Mouse (Mus musculus): ENCODE measurements at regions not wholly inside any gene's neighbourhood (a gene's known extent, or its start where the extent isn't known, plus 50 kb on each side); places are given as distances from the start of the nearest gene placed in this dataset.

GRCm38 (mm10) chr13:42619555-42620280 lies 60.7 kb upstream of the Phactr1 start:
- ATAC-seq = no peak
- WGBS = 94% methylated on average over 6 of the region's 6 CpGs
- H3K27me3 ChIP-seq (replicated peaks; ENCODE audit: control insufficient read depth, insufficient read depth, low read length) = no peaks in the 10 kb centered on the region

GRCm38 (mm10) chr13:42623491-42623890 lies 56.9 kb upstream of the Phactr1 start:
- H3K27ac ChIP-seq (ENCODE audit: low read depth, low read length) = no peak overlapping the region
- H3K4me3 ChIP-seq (ENCODE audit: low read length) = no peak overlapping the region
- H3K27me3 ChIP-seq (replicated peaks; ENCODE audit: control insufficient read depth, insufficient read depth, low read length) = no peaks in the 10 kb centered on the region
- H3K4me1 ChIP-seq (ENCODE audit: control insufficient read depth, insufficient read depth, low read depth, low read length) = no peaks in the 10 kb centered on the region
- H3K9ac ChIP-seq (ENCODE audit: low read depth, low read length) = no peak overlapping the region
- H3K9me3 ChIP-seq (ENCODE audit: control insufficient read depth, low read length) = no peaks in the 10 kb centered on the region
- H3K36me3 ChIP-seq (ENCODE audit: control insufficient read depth, insufficient read depth, low read length) = no peaks in the 10 kb centered on the region
- WGBS = 56% methylated on average over 5 of the region's 5 CpGs
- no peak overlapping the region for H3K4me2 ChIP-seq (ENCODE audit: low read length)
- ATAC-seq = no peak

More at GRCm38 (mm10) chr13:42619555-42620280, 60.7 kb upstream of the Phactr1 start:
- Histone ChIP-seq H3K9me3 (ENCODE audit: control insufficient read depth, low read length) (no peaks in the 10 kb centered on the region), H3K27ac (ENCODE audit: low read depth, low read length) (no peak overlapping the region), H3K4me3 (ENCODE audit: low read length) (no peak overlapping the region), H3K9ac (ENCODE audit: low read depth, low read length) (no peak overlapping the region), H3K36me3 (ENCODE audit: control insufficient read depth, insufficient read depth, low read length) (no peaks in the 10 kb centered on the region), H3K4me1 (ENCODE audit: control insufficient read depth, insufficient read depth, low read depth, low read length) (no peaks in the 10 kb centered on the region), H3K4me2 (ENCODE audit: low read length) (no peak overlapping the region)

Data from hindbrain, embryonic 16.5 days (tissue).